Mouse (Mus musculus) hindbrain, embryonic 14.5 days (tissue): ENCODE results near the gene Cstb. TPM values are rescaled to one million over a fixed set of nuclear protein-coding genes. Genes with fewer than 3 reads are reported as not detected.
A peak's percentile ranks its signal among the peaks of the same experiment; 100 is the strongest.

Experiments
- ATAC-seq: fragments of 200-750 bp; cut with Nextera tagmentation; 2 replicates; pipeline ENCODE4 v1.8.0; 2017; ENCODE audit warnings: moderate number of reproducible peaks, mild to moderate bottlenecking, moderate TSS enrichment, moderate library complexity; ENCODE audit not compliant: low FRiP score
- DNase-seq: peaks from one replicate; pipeline ENCODE4 v3.0.0-alpha.2; 2015; ENCODE audit warnings: low spot score
- H3K27ac ChIP-seq: fragments of 300-500 bp; sonication (generic); 2 replicates; pipeline ENCODE4 v1.5.1; 2014; ENCODE audit warnings: mild to moderate bottlenecking, moderate library complexity
- H3K27me3 ChIP-seq: fragments of 300-500 bp; sonication (generic); 2 replicates; pipeline ENCODE4 v1.6.1; 2014; ENCODE audit warnings: mild to moderate bottlenecking, low read length, mixed read lengths; ENCODE audit not compliant: control insufficient read depth, insufficient read depth
- H3K36me3 ChIP-seq: fragments of 300-500 bp; sonication (generic); replicated peaks from 2 replicates; pipeline ENCODE4 v1.6.1; 2014; ENCODE audit not compliant: control insufficient read depth, insufficient read depth
- H3K4me1 ChIP-seq: fragments of 300-500 bp; sonication (generic); replicated peaks from 2 replicates; pipeline ENCODE4 v1.6.1; 2014; ENCODE audit warnings: antibody characterized with exemption, low read length, mixed read lengths; ENCODE audit not compliant: control insufficient read depth, insufficient read depth
- H3K4me2 ChIP-seq: fragments of 300-500 bp; sonication (generic); replicated peaks from 2 replicates; pipeline ENCODE4 v1.6.1; 2014; ENCODE audit warnings: mild to moderate bottlenecking, moderate library complexity
- H3K4me3 ChIP-seq: fragments of 300-500 bp; sonication (generic); replicated peaks from 2 replicates; pipeline ENCODE4 v1.5.1; 2014; ENCODE audit warnings: mild to moderate bottlenecking, low read length
- H3K9ac ChIP-seq: fragments of 300-500 bp; sonication (generic); 2 replicates; pipeline ENCODE4 v1.6.1; 2014
- H3K9me3 ChIP-seq: fragments of 300-500 bp; sonication (generic); 2 replicates; pipeline ENCODE4 v1.6.1; 2016; ENCODE audit warnings: low read length; ENCODE audit not compliant: control insufficient read depth
- WGBS: fragments of 180-500 bp; shearing (Covaris S2); extraction: QIAGEN DNeasy Blood & Tissue Kit; methylation state at CpG from one replicate; pipeline ENCODE4 v1.1.7; 2014; 5-methylcytosine and 5-hydroxymethylcytosine counted together
- polyA plus RNA-seq: library from polyadenylated mRNA; unstranded; fragments of >200 nt; fragmentation: Nextera tagmentation; extraction: Ambion mirVana; gene quantifications from 2 replicates; pipeline ENCODE4 v1.2.1, GENCODE M21; 2014

Cstb gene
- polyA plus RNA-seq, 1 experiment from 2014 or later: 119 TPM

GRCm38 (mm10) chr10:78462945-78463768 is 37.7 kb downstream of the Cstb start:
- Histone ChIP-seq H3K4me2 (peak overlapping the region; percentile 99), H3K27ac (no peak overlapping the region), H3K9ac (peak overlapping the region; percentile 86; the same call in 1 of the 2 replicates), H3K4me3 (peak overlapping the region; percentile 62), H3K27me3 (no peaks in the 10 kb centered on the region), H3K36me3 (no peaks in the 10 kb centered on the region), H3K9me3 (no peaks in the 10 kb centered on the region), H3K4me1 (peaks cover 10% of the 10 kb centered on the region; the same call in 1 of the 2 replicates)
- WGBS: 88% methylated on average over 8 of the region's 8 CpGs
- no peak for ATAC-seq
- no peak for DNase-seq

DNA sequence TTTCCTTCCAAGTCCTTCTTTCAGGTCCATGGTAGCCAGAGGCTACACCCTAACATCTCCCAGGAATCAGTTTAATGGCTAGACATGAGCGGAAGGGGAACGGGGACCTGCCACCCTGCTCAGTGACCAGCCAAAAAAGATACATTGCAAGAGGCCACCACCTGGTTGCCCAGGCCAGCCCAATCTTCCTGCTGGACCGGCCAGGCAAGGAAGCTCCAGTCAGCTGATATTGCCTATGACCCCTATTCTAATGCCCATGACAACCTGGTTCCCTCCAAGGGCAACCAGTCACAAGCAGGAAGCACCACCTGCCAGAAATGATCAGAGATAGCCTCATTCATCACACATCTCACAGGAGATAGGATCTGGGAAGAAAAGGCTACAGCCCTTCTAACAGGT is 38.3 kb downstream of the Cstb start:
- Histone ChIP-seq H3K4me2 (peak overlapping the region; percentile 99), H3K27me3 (no peaks in the 10 kb centered on the region), H3K36me3 (no peaks in the 10 kb centered on the region), H3K9me3 (no peaks in the 10 kb centered on the region), H3K27ac (no peak overlapping the region), H3K4me1 (peaks cover 10% of the 10 kb centered on the region; the same call in 1 of the 2 replicates), H3K4me3 (peak overlapping the region; percentile 62), H3K9ac (peak overlapping the region; percentile 86)
- 87% methylated on average over 3 of the region's 3 CpGs for WGBS
- DNase-seq (no peak), ATAC-seq (no peak)

- peaks cover 10% of the 10 kb centered on the region; the same call in 1 of the 2 replicates for H3K4me1 ChIP-seq
- 1% methylated on average over 32 of the region's 32 CpGs for WGBS
- DNase-seq (no peak), ATAC-seq (no peak; the same call in 1 of the 2 replicates)
- peak overlapping the region; percentile 99 for H3K4me2 ChIP-seq
- peak overlapping the region; percentile 86 for H3K9ac ChIP-seq
- H3K27me3 ChIP-seq: no peaks in the 10 kb centered on the region
- H3K36me3 ChIP-seq: no peaks in the 10 kb centered on the region
- peak overlapping the region; percentile 53 for H3K27ac ChIP-seq
- peak overlapping the region; percentile 62 for H3K4me3 ChIP-seq
- H3K9me3 ChIP-seq: no peaks in the 10 kb centered on the region
Measured at GRCm38 (mm10) chr10:78464201-78464791, 38.8 kb downstream of the Cstb start.

- peak; percentile 87 for DNase-seq
- ATAC-seq: peak; percentile 94
Measured at GRCm38 (mm10) chr10:78464792-78465207, 39.3 kb downstream of the Cstb start, which contains the start of gene Pdxk. Gene Pdxk, minus strand, starts transcription at chr10:78464975.

DNA sequence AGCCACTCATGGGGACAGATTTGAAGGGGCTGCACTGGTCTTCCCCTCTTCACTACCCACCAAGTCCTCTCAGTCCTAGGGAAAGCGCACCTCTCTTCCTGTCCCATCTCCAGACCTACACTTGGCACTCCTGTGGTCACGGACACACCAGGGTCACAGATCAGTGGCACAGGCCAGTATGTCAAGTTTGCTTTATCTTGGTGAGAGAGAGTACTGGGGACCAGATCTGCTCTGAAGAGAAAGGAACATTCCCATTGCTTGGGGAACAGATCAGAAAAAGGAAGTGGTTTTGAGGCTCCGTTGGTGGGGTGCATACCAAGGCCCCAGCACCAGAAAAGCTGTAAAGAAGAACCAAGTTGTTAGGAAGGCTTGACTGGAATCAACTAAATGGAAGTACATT is 40.0 kb downstream of the Cstb start:
- Histone ChIP-seq H3K9me3 (no peaks in the 10 kb centered on the region), H3K27me3 (no peaks in the 10 kb centered on the region), H3K36me3 (no peaks in the 10 kb centered on the region), H3K27ac (no peak overlapping the region), H3K9ac (no peak overlapping the region), H3K4me3 (0 out of 2 replicates have a peak overlapping the region, but pooled peaks have one; percentile 62), H3K4me2 (peak overlapping the region; percentile 99), H3K4me1 (peaks cover 12% of the 10 kb centered on the region; the same call in 1 of the 2 replicates)
- DNase-seq (no peak), ATAC-seq (no peak)
- 89% methylated on average over 3 of the region's 3 CpGs for WGBS

More at GRCm38 (mm10) chr10:78464792-78465207, 39.3 kb downstream of the Cstb start, which contains the start of gene Pdxk:
- Histone ChIP-seq H3K4me1 (peaks cover 10% of the 10 kb centered on the region; the same call in 1 of the 2 replicates), H3K9me3 (no peaks in the 10 kb centered on the region), H3K9ac (peak within 1 kb of the TSS; percentile 86), H3K27me3 (no peaks in the 10 kb centered on the region), H3K4me2 (peak within 1 kb of the TSS; percentile 99), H3K4me3 (peak within 1 kb of the TSS; percentile 62), H3K36me3 (no peaks in the 10 kb centered on the region), H3K27ac (peak within 1 kb of the TSS; percentile 53)
- WGBS: under 1% methylated on average over 35 of the region's 35 CpGs

DNA sequence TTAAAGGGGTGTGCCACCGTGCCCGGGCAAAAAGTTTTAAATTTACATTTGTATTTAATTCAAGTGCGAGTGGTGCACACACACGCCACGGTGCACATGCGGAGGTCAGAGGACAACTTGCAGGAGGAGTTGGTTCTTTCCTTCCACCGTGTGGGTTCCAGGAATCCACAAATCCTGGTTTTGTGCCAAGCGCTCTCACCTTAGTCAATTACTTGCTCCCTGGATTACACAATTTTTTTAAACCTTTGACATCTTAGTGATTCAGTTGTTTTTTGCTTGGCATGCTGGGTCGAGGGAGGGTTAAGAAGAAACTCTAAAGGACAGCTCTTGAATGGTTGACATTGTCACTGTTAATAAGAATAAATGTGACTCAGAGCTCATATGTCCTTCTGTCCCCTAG is 41.2 kb downstream of the Cstb start:
- no peak overlapping the region for H3K9ac ChIP-seq
- no peaks in the 10 kb centered on the region for H3K9me3 ChIP-seq
- WGBS: 85% methylated on average over 9 of the region's 9 CpGs
- H3K27ac ChIP-seq: no peak overlapping the region
- peaks cover 20% of the 10 kb centered on the region; the same call in 1 of the 2 replicates for H3K4me1 ChIP-seq
- no peaks in the 10 kb centered on the region for H3K27me3 ChIP-seq
- H3K4me3 ChIP-seq: no peak overlapping the region
- no peak for DNase-seq
- no peak overlapping the region for H3K4me2 ChIP-seq
- no peak for ATAC-seq
- no peaks in the 10 kb centered on the region for H3K36me3 ChIP-seq

GRCm38 (mm10) chr10:78467761-78468310 is 42.4 kb downstream of the Cstb start:
- Histone ChIP-seq H3K9ac (no peak overlapping the region), H3K36me3 (no peaks in the 10 kb centered on the region), H3K9me3 (no peaks in the 10 kb centered on the region), H3K27ac (no peak overlapping the region), H3K27me3 (no peaks in the 10 kb centered on the region), H3K4me1 (peaks cover 20% of the 10 kb centered on the region; the same call in 1 of the 2 replicates), H3K4me2 (no peak overlapping the region), H3K4me3 (no peak overlapping the region)
- ATAC-seq (no peak), DNase-seq (no peak)
- WGBS: 35% methylated on average over 2 of the region's 2 CpGs

DNA sequence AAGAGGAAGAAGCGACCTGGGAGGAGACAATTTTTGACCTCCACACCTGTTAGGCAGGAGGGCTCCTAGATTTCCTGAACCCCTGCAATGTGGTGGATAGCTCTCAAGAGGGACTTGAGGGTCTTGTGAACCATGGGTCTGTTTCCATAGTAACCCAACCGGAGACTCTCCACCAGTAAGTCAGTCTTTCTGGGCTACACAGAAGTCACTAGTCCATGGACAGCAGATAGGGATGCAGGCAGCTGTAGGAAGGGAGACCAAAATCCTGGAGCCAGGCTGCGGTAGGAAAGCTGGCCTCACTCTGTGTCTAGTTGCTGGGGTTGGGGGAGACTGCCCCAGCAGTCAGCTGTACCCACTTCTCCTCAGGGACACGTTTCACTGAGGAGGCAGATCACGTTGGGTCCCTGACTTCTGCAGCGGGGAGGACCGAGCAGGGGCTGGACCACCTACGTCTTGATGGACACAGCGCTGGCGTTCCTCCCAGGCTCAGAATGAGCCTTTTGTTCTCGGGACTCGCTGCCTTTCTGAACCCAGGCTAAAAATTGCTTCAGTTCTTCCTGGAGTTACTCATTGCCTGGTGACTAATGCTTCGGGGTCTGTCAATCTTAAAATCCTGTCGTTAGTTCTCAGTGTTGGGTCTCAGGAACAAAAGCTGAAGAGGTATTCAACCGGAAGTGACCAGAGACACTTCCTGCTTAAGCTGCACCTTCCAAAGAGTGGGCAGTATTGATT is 45.3 kb downstream of the Cstb start:
- Histone ChIP-seq H3K4me2 (peak overlapping the region; percentile 35), H3K27me3 (no peaks in the 10 kb centered on the region), H3K9ac (no peak overlapping the region), H3K27ac (peak overlapping the region; percentile 55; the same call in 1 of the 2 replicates), H3K4me1 (0 out of 2 replicates have a peak, but pooled peaks cover 10% of the 10 kb centered on the region), H3K4me3 (no peak overlapping the region), H3K36me3 (no peaks in the 10 kb centered on the region), H3K9me3 (no peaks in the 10 kb centered on the region)
- DNase-seq: peak; percentile 51
- 18% methylated on average over 15 of the region's 15 CpGs for WGBS
- peak; percentile 76; the same call in 1 of the 2 replicates for ATAC-seq
